ENCODE assay signal across 8 mouse cellular contexts in genomic region chrX:166661808-166662207, GRCm38 (mm10).
A peak's percentile ranks its signal among the peaks of the same experiment; 100 is the strongest.
DNase-seq lines count a peak whose midpoint lies in the region; ATAC-seq and TF ChIP-seq lines count a peak whose summit lies in the region.

No protein-coding gene starts in this region.

- peak; percentile 67 for DNase-seq in brain, embryonic 14.5 days (ENCODE audit: low read depth)
- peak; percentile 61 for DNase-seq in kidney, postnatal 14 days
- DNase-seq in retina, postnatal 1 day: no peak

- peak overlapping the region; percentile 40 for H3K27ac ChIP-seq in forebrain, embryonic 13.5 days
- H3K27ac ChIP-seq in heart, embryonic 16.5 days (ENCODE audit: low read length): peak overlapping the region; percentile 78
- H3K27ac ChIP-seq in lung, embryonic 15.5 days: peak overlapping the region; percentile 70
- H3K27ac ChIP-seq in neural tube, embryonic 13.5 days (replicated peaks): peak overlapping the region; percentile 88

- no peak overlapping the region for H3K4me2 ChIP-seq in forebrain, embryonic 13.5 days
- H3K4me2 ChIP-seq in heart, embryonic 16.5 days (ENCODE audit: low read depth, low read length): no peak overlapping the region
- H3K4me2 ChIP-seq in lung, embryonic 15.5 days: no peak overlapping the region
- H3K4me2 ChIP-seq in neural tube, embryonic 13.5 days: no peak overlapping the region

- no peak for TF ChIP-seq CTCF in brain, embryonic 14.5 days (IDR thresholded peaks at IDR 0.05; ENCODE audit: borderline replicate concordance, extremely low read depth, insufficient read depth, insufficient read length)

- no peak overlapping the region for H3K4me3 ChIP-seq in forebrain, embryonic 13.5 days
- no peak overlapping the region for H3K4me3 ChIP-seq in heart, embryonic 16.5 days (ENCODE audit: low read length)
- no peak overlapping the region for H3K4me3 ChIP-seq in lung, embryonic 15.5 days
- no peak overlapping the region for H3K4me3 ChIP-seq in neural tube, embryonic 13.5 days

- WGBS in forebrain, embryonic 13.5 days: 52% methylated on average over 6 of the region's 6 CpGs
- WGBS in heart, embryonic 16.5 days: 36% methylated on average over 6 of the region's 6 CpGs
- 25% methylated on average over 6 of the region's 6 CpGs for WGBS in lung, embryonic 15.5 days
- WGBS in neural tube, embryonic 13.5 days: 39% methylated on average over 6 of the region's 6 CpGs

- peaks cover 10% of the 10 kb centered on the region for H3K4me1 ChIP-seq in forebrain, embryonic 13.5 days
- H3K4me1 ChIP-seq in heart, embryonic 16.5 days (ENCODE audit: control insufficient read depth, insufficient read depth, low read length): peaks cover 4% of the 10 kb centered on the region; the same call in 1 of the 2 replicates
- peaks cover 13% of the 10 kb centered on the region for H3K4me1 ChIP-seq in lung, embryonic 15.5 days
- peaks cover 14% of the 10 kb centered on the region for H3K4me1 ChIP-seq in neural tube, embryonic 13.5 days (replicated peaks)

- no peaks in the 10 kb centered on the region for H3K36me3 ChIP-seq in forebrain, embryonic 13.5 days (ENCODE audit: poor library complexity, severe bottlenecking)
- no peaks in the 10 kb centered on the region for H3K36me3 ChIP-seq in heart, embryonic 16.5 days (ENCODE audit: control insufficient read depth, insufficient read depth)
- H3K36me3 ChIP-seq in lung, embryonic 15.5 days: no peaks in the 10 kb centered on the region
- H3K36me3 ChIP-seq in neural tube, embryonic 13.5 days: no peaks in the 10 kb centered on the region

- peak; percentile 42 for ATAC-seq in CD4-positive, CD25-positive, alpha-beta regulatory T cell, adult 4 months
- peak; percentile 70 for ATAC-seq in forebrain, embryonic 13.5 days
- ATAC-seq in heart, embryonic 16.5 days (replicated peaks; ENCODE audit: extremely low read depth, insufficient read depth, low FRiP score): peak; percentile 37
- peak; percentile 82 for ATAC-seq in lung, embryonic 15.5 days (ENCODE audit: borderline replicate concordance, extremely low read depth, low FRiP score, low TSS enrichment)
- peak; percentile 57 for ATAC-seq in neural tube, embryonic 13.5 days (ENCODE audit: low read depth)

- no peak overlapping the region for H3K9ac ChIP-seq in forebrain, embryonic 13.5 days
- H3K9ac ChIP-seq in heart, embryonic 16.5 days (ENCODE audit: low read length): no peak overlapping the region
- no peak overlapping the region for H3K9ac ChIP-seq in lung, embryonic 15.5 days
- H3K9ac ChIP-seq in neural tube, embryonic 13.5 days: no peak overlapping the region

- no peak for TF ChIP-seq POLR2A in brain, embryonic 14.5 days (IDR thresholded peaks at IDR 0.05; ENCODE audit: borderline replicate concordance, extremely low read depth, insufficient read depth, insufficient read length, poor library complexity, severe bottlenecking)

- no peaks in the 10 kb centered on the region for H3K9me3 ChIP-seq in forebrain, embryonic 13.5 days (replicated peaks)
- H3K9me3 ChIP-seq in heart, embryonic 16.5 days (replicated peaks; ENCODE audit: control insufficient read depth, low read length): no peaks in the 10 kb centered on the region
- no peaks in the 10 kb centered on the region for H3K9me3 ChIP-seq in lung, embryonic 15.5 days
- no peaks in the 10 kb centered on the region for H3K9me3 ChIP-seq in neural tube, embryonic 13.5 days

- 0 out of 2 replicates have a peak, but pooled peaks cover 2% of the 10 kb centered on the region for H3K27me3 ChIP-seq in forebrain, embryonic 13.5 days
- no peaks in the 10 kb centered on the region for H3K27me3 ChIP-seq in heart, embryonic 16.5 days (ENCODE audit: control insufficient read depth, insufficient read depth, low read length)
- no peaks in the 10 kb centered on the region; the same call in 1 of the 2 replicates for H3K27me3 ChIP-seq in lung, embryonic 15.5 days
- peaks cover 38% of the 10 kb centered on the region for H3K27me3 ChIP-seq in neural tube, embryonic 13.5 days
